18 mouse cellular contexts compared by ENCODE assay signal in genomic region chr17:55903087-55903486, GRCm38 (mm10).
"Had no signal": no experiment of that assay in that cellular context is flagged by ENCODE, and none has a peak within 500 bp of the region (broad histone marks: within the 10 kb centered on the region; RNA-seq: fewer than 3 reads in every experiment).

No protein-coding gene starts in this region.

- H3K4me1 ChIP-seq: limb, embryonic 10.5 days; limb, embryonic 13.5 days; midbrain, embryonic 12.5 days; midbrain, embryonic 15.5 days; neural tube, embryonic 13.5 days had no signal

- H3K27me3 ChIP-seq: limb, embryonic 13.5 days; liver, embryonic 13.5 days; midbrain, embryonic 12.5 days; midbrain, embryonic 15.5 days; neural tube, embryonic 13.5 days had no signal

- H3K27ac ChIP-seq: hindbrain, postnatal 0 days; layer of hippocampus, adult 2 months; limb, embryonic 10.5 days; limb, embryonic 13.5 days; liver, embryonic 13.5 days; macrophage; midbrain, embryonic 12.5 days; midbrain, embryonic 15.5 days; neural tube, embryonic 13.5 days had no signal

- H3K4me3 ChIP-seq: layer of hippocampus, adult 2 months; limb, embryonic 10.5 days; limb, embryonic 13.5 days; liver, embryonic 13.5 days; midbrain, embryonic 12.5 days; midbrain, embryonic 15.5 days; neural tube, embryonic 13.5 days had no signal

- ATAC-seq: hindbrain, postnatal 0 days; inflammation-experienced regulatory T-cells, adult 6 months; lung, postnatal 0 days; midbrain, embryonic 15.5 days had no signal

- H3K9me3 ChIP-seq: limb, embryonic 10.5 days had no signal

- DNase-seq: layer of hippocampus, adult 9-11 months; liver, embryonic 13.5 days; liver, postnatal 0 days; right cerebral cortex, adult 18-20 months; right cerebral cortex, postnatal 14 days; right cerebral cortex, postnatal 4 days; thymus, postnatal 25 days had no signal

- H3K4me2 ChIP-seq: limb, embryonic 13.5 days; liver, embryonic 13.5 days; lung, embryonic 14.5 days; midbrain, embryonic 12.5 days; midbrain, embryonic 15.5 days; neural tube, embryonic 13.5 days had no signal

- H3K9ac ChIP-seq: limb, embryonic 13.5 days; liver, embryonic 13.5 days; liver, postnatal 0 days; lung, embryonic 14.5 days; midbrain, embryonic 12.5 days; midbrain, embryonic 15.5 days; neural tube, embryonic 13.5 days had no signal
